Mouse (Mus musculus): ENCODE results near the gene 9230102O04Rik. TPM values are rescaled to one million over a fixed set of nuclear protein-coding genes. Genes with fewer than 3 reads are reported as not detected.
A peak's percentile ranks its signal among the peaks of the same experiment; 100 is the strongest.

9230102O04Rik gene
- polyA plus RNA-seq, 1 experiment from 2014 or later = 3.3 TPM

DNA sequence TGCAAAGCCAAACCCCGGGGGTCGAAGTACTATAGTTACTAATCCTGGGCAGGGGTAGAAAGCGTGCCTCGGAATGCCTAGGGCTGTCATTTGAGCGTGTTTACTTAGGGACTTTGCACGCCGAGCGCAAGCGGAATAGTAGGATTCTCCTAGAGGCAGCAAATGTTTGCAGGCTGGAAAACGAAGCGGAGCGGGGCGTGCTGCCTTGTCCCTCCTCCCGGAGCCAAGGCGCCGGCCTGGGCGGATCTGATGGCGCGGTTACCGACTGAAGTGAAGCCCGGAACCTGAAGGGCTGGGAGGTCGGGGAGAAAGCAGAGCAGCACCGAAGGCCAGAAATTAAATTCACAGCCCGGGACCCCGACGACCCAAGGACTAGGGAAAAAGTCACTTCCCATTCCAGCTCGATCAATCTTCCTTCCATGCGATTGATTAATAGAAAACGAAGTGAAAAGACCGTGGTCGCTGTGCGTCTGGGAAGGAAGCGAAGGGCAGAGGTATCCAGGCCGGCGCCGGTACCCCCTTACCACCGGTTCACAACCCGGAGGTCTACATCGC, 6.9 kb downstream of the 9230102O04Rik start:
- ATAC-seq (ENCODE audit: low FRiP score) = no peak
- peaks cover 86% of the 10 kb centered on the region for H3K27me3 ChIP-seq (ENCODE audit: control insufficient read depth, insufficient read depth, low read length)
- no peak for DNase-seq (ENCODE audit: low spot score)
- no peak overlapping the region for H3K27ac ChIP-seq (ENCODE audit: low read depth, low read length)
- peak overlapping the region; percentile 27 for H3K4me3 ChIP-seq (ENCODE audit: low read depth, low read length)
- H3K9me3 ChIP-seq (ENCODE audit: control insufficient read depth, low read length) = no peaks in the 10 kb centered on the region
- WGBS = under 1% methylated on average over 39 of the region's 39 CpGs
- H3K4me1 ChIP-seq (replicated peaks; ENCODE audit: control insufficient read depth, insufficient read depth, low read length) = peaks cover 8% of the 10 kb centered on the region
- no peaks in the 10 kb centered on the region for H3K36me3 ChIP-seq (ENCODE audit: control insufficient read depth, insufficient read depth, low read length)
- peak overlapping the region; percentile 34 for H3K4me2 ChIP-seq (replicated peaks; ENCODE audit: low read depth, low read length)
- H3K9ac ChIP-seq (ENCODE audit: low read depth, low read length) = peak overlapping the region; percentile 27; the same call in 1 of the 2 replicates

GRCm38 (mm10) chr2:9881611-9882023, 7.7 kb downstream of the 9230102O04Rik start:
- Histone ChIP-seq H3K36me3 (ENCODE audit: control insufficient read depth, insufficient read depth, low read length) (no peaks in the 10 kb centered on the region), H3K4me3 (ENCODE audit: low read depth, low read length) (peak overlapping the region; percentile 30), H3K9me3 (ENCODE audit: control insufficient read depth, low read length) (no peaks in the 10 kb centered on the region), H3K4me2 (replicated peaks; ENCODE audit: low read depth, low read length) (peak overlapping the region; percentile 53), H3K27me3 (ENCODE audit: control insufficient read depth, insufficient read depth, low read length) (peaks cover 83% of the 10 kb centered on the region), H3K9ac (ENCODE audit: low read depth, low read length) (peak overlapping the region; percentile 45), H3K27ac (ENCODE audit: low read depth, low read length) (peak overlapping the region; percentile 62), H3K4me1 (replicated peaks; ENCODE audit: control insufficient read depth, insufficient read depth, low read length) (peaks cover 8% of the 10 kb centered on the region)
- 1% methylated on average over 13 of the region's 13 CpGs for WGBS
- ATAC-seq (ENCODE audit: low FRiP score) = no peak
- DNase-seq (ENCODE audit: low spot score) = peak; percentile 66

DNA sequence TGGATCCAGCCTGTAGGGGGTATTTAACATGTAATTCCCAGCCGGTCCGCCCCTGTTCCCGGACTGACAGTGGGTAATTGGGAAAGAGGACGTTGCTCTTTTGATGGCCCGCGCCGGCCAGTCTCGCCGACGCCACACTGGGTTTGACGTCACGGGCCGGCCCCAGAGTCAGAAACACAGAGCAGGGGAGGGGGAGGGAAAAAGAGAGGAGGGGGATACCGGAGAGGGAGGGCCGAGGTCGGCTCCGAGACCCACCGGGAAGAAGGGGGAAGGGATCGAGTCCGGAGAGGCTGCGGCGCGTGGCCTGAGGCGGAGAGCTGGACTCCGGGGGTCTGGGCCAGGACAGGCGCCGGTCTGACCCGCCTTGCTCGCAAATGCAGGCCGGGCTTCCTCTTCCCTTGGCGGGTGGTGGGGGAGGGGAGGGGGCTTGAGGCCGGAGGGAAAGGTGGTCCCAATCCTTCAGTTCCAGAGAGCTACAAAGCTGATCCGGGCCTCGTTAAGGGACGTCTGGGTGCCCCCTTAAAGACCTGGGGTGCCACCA, 8.2 kb downstream of the 9230102O04Rik start, which contains the start of gene 4930412O13Rik:
4930412O13Rik (plus strand) TSS at position 202 of the 541 bp plus-strand sequence.
- Histone ChIP-seq H3K36me3 (ENCODE audit: control insufficient read depth, insufficient read depth, low read length) (no peaks in the 10 kb centered on the region), H3K27me3 (ENCODE audit: control insufficient read depth, insufficient read depth, low read length) (peaks cover 84% of the 10 kb centered on the region), H3K27ac (ENCODE audit: low read depth, low read length) (peak within 1 kb of the TSS; percentile 62), H3K4me3 (ENCODE audit: low read depth, low read length) (peak within 1 kb of the TSS; percentile 30), H3K4me1 (replicated peaks; ENCODE audit: control insufficient read depth, insufficient read depth, low read length) (peaks cover 8% of the 10 kb centered on the region), H3K9me3 (ENCODE audit: control insufficient read depth, low read length) (no peaks in the 10 kb centered on the region), H3K4me2 (replicated peaks; ENCODE audit: low read depth, low read length) (peak within 1 kb of the TSS; percentile 53), H3K9ac (ENCODE audit: low read depth, low read length) (peak within 1 kb of the TSS; percentile 45)
- ATAC-seq (ENCODE audit: low FRiP score) (peak; percentile 6), DNase-seq (ENCODE audit: low spot score) (peak; percentile 74)
- 0% methylated on average over 17 of the region's 35 CpGs for WGBS

DNA sequence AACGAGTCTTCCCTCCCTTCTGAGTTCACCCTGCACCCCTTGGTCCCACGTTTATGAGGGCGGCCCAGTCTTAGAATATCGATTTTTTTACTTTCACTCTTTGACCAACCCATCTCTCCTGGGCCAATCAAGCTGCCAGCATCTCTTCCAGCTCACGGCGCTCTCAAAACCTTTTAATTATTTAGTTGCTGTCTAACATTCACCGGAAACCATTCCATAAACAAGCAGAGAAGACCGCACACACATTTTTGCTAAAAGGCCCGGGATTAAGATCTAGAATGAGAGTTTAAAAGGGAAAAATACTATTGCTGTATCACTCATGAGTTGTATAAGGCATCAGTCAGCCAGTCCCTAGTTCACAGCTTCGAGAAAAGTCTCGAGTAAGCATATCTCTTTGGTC, 9.1 kb downstream of the 9230102O04Rik start:
- H3K36me3 ChIP-seq (ENCODE audit: control insufficient read depth, insufficient read depth, low read length) = no peaks in the 10 kb centered on the region
- 4% methylated on average over 11 of the region's 11 CpGs for WGBS
- H3K9me3 ChIP-seq (ENCODE audit: control insufficient read depth, low read length) = no peaks in the 10 kb centered on the region
- no peak overlapping the region for H3K4me2 ChIP-seq (replicated peaks; ENCODE audit: low read depth, low read length)
- peaks cover 8% of the 10 kb centered on the region for H3K4me1 ChIP-seq (replicated peaks; ENCODE audit: control insufficient read depth, insufficient read depth, low read length)
- H3K27me3 ChIP-seq (ENCODE audit: control insufficient read depth, insufficient read depth, low read length) = peaks cover 84% of the 10 kb centered on the region
- ATAC-seq (ENCODE audit: low FRiP score) = no peak
- no peak overlapping the region for H3K9ac ChIP-seq (ENCODE audit: low read depth, low read length)
- H3K27ac ChIP-seq (ENCODE audit: low read depth, low read length) = no peak overlapping the region
- H3K4me3 ChIP-seq (ENCODE audit: low read depth, low read length) = no peak overlapping the region
- peak; percentile 36 for DNase-seq (ENCODE audit: low spot score)

DNA sequence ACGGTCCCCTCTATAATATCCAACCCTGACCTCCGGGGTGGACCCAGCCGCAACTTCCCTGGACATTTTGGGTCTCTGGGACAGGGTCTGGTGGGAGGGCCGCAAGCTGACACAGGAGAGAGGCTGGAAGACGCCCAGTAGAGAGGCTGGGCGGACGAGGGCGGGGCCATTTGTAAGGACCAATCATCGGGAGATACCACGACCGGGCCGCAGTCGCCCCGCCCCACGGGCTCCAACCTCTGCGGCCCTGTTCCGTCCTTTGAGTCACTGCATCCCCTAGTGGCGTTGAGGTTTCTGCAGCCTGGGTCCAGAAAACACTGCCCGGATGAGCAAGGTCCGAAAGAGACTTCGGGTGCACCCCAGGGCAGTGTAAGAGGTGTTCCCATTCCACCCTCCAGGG, 9.8 kb downstream of the 9230102O04Rik start:
- ATAC-seq (ENCODE audit: low FRiP score) = peak; percentile 93
- peaks cover 86% of the 10 kb centered on the region for H3K27me3 ChIP-seq (ENCODE audit: control insufficient read depth, insufficient read depth, low read length)
- peak overlapping the region; percentile 43 for H3K4me3 ChIP-seq (ENCODE audit: low read depth, low read length)
- H3K36me3 ChIP-seq (ENCODE audit: control insufficient read depth, insufficient read depth, low read length) = no peaks in the 10 kb centered on the region
- peak; percentile 96 for DNase-seq (ENCODE audit: low spot score)
- H3K9me3 ChIP-seq (ENCODE audit: control insufficient read depth, low read length) = no peaks in the 10 kb centered on the region
- whole genome bisulfite sequencing = 0% methylated on average over 21 of the region's 21 CpGs
- no peak overlapping the region for H3K27ac ChIP-seq (ENCODE audit: low read depth, low read length)
- H3K9ac ChIP-seq (ENCODE audit: low read depth, low read length) = no peak overlapping the region
- peak overlapping the region; percentile 93 for H3K4me2 ChIP-seq (replicated peaks; ENCODE audit: low read depth, low read length)
- peaks cover 8% of the 10 kb centered on the region for H3K4me1 ChIP-seq (replicated peaks; ENCODE audit: control insufficient read depth, insufficient read depth, low read length)

GRCm38 (mm10) chr2:9879092-9879491, 10.2 kb downstream of the 9230102O04Rik start:
- ATAC-seq (ENCODE audit: low FRiP score) = peak; percentile 36
- Histone ChIP-seq H3K27ac (ENCODE audit: low read depth, low read length) (no peak overlapping the region), H3K9ac (ENCODE audit: low read depth, low read length) (no peak overlapping the region), H3K4me3 (ENCODE audit: low read depth, low read length) (peak overlapping the region; percentile 43), H3K27me3 (ENCODE audit: control insufficient read depth, insufficient read depth, low read length) (peaks cover 86% of the 10 kb centered on the region), H3K4me2 (replicated peaks; ENCODE audit: low read depth, low read length) (peak overlapping the region; percentile 93), H3K4me1 (replicated peaks; ENCODE audit: control insufficient read depth, insufficient read depth, low read length) (peaks cover 8% of the 10 kb centered on the region), H3K9me3 (ENCODE audit: control insufficient read depth, low read length) (no peaks in the 10 kb centered on the region), H3K36me3 (ENCODE audit: control insufficient read depth, insufficient read depth, low read length) (no peaks in the 10 kb centered on the region)
- DNase-seq (ENCODE audit: low spot score) = no peak
- WGBS = under 1% methylated on average over 22 of the region's 22 CpGs

DNA sequence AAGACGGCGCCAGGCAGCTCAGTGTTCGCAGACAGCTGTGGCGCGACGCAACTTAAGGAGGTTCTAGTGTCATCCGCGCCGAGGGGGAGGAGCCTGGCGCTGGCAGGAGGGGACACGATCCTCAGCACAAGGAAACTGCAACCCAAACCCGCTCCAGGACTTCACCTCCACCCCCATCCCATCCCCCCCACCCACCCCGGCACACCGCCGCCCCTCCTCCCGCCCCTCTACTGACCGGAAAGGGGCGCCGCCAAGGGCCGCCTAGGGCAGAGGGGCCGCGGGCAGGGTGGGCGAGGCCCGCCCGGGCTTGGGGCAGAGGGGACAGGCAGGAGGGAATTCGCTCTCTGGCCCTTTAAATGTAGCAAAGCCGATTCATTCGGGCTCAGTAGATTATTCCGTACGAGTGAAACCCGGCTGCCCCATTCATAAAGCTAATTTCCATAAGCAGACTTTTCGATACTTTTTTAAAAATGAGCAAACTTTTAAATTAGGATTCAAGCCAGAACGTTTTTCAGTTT, 10.7 kb downstream of the 9230102O04Rik start:
- H3K4me3 ChIP-seq (ENCODE audit: low read depth, low read length) = peak overlapping the region; percentile 43
- peaks cover 86% of the 10 kb centered on the region for H3K27me3 ChIP-seq (ENCODE audit: control insufficient read depth, insufficient read depth, low read length)
- no peaks in the 10 kb centered on the region for H3K36me3 ChIP-seq (ENCODE audit: control insufficient read depth, insufficient read depth, low read length)
- H3K9ac ChIP-seq (ENCODE audit: low read depth, low read length) = 0 out of 2 replicates have a peak overlapping the region, but pooled peaks have one; percentile 19
- peak overlapping the region; percentile 93 for H3K4me2 ChIP-seq (replicated peaks; ENCODE audit: low read depth, low read length)
- ATAC-seq (ENCODE audit: low FRiP score) = peak; percentile 34
- H3K9me3 ChIP-seq (ENCODE audit: control insufficient read depth, low read length) = no peaks in the 10 kb centered on the region
- no peak overlapping the region for H3K27ac ChIP-seq (ENCODE audit: low read depth, low read length)
- H3K4me1 ChIP-seq (replicated peaks; ENCODE audit: control insufficient read depth, insufficient read depth, low read length) = peaks cover 8% of the 10 kb centered on the region
- WGBS = under 1% methylated on average over 24 of the region's 33 CpGs
- DNase-seq (ENCODE audit: low spot score) = peak; percentile 67

DNA sequence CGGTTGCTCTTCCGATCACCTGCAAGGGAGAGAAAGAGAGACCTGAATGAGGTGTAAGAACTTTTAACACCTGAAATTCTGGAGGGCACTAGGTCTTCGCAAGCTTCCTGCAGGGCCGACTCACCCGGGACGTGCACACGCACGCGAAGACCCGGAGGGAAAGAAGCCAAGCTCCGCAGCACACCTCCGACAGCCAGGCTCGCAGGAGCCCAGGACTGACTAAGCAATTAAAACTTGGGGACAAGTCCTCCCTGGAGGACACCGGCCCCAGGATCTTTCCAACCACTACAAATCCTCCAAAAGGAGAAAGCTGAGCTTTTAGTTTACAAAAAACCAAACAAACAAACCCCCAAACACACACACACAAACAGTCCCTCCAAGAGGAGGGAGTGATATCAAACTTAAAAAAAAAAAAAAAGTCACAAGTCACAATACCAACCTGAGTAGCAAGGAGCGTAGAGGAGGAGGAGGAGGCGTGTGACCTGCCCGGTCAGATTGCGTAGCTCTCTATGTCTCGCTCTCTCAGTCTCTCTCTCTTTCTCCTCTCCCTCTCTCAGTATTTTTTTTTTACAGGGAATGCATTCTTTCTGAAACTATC, 11.3 kb downstream of the 9230102O04Rik start:
- Histone ChIP-seq H3K4me1 (replicated peaks; ENCODE audit: control insufficient read depth, insufficient read depth, low read length) (peaks cover 8% of the 10 kb centered on the region), H3K27ac (ENCODE audit: low read depth, low read length) (no peak overlapping the region), H3K9ac (ENCODE audit: low read depth, low read length) (no peak overlapping the region), H3K4me3 (ENCODE audit: low read depth, low read length) (peak overlapping the region; percentile 43), H3K27me3 (ENCODE audit: control insufficient read depth, insufficient read depth, low read length) (peaks cover 85% of the 10 kb centered on the region), H3K36me3 (ENCODE audit: control insufficient read depth, insufficient read depth, low read length) (no peaks in the 10 kb centered on the region), H3K4me2 (replicated peaks; ENCODE audit: low read depth, low read length) (peak overlapping the region; percentile 93), H3K9me3 (ENCODE audit: control insufficient read depth, low read length) (no peaks in the 10 kb centered on the region)
- DNase-seq (ENCODE audit: low spot score) = peak; percentile 57
- WGBS = 1% methylated on average over 19 of the region's 19 CpGs
- no peak for ATAC-seq (ENCODE audit: low FRiP score)
